Mouse (Mus musculus) limb, embryonic 12.5 days (tissue): Measurements from ENCODE around the gene Shh. TPM values are rescaled to one million over a fixed set of nuclear protein-coding genes. Genes with fewer than 3 reads are reported as not detected.

Source experiments
- ATAC-seq: fragments of 200-750 bp; cut with Nextera tagmentation; 2 replicates; pipeline ENCODE4 v1.8.0; 2017; ENCODE audit warnings: low read depth, moderate TSS enrichment; ENCODE audit not compliant: insufficient number of reproducible peaks, insufficient read depth, low FRiP score, low TSS enrichment
- H3K27ac ChIP-seq: fragments of 300-500 bp; sonication (generic); 2 replicates; pipeline ENCODE4 v1.5.1; 2016; ENCODE audit warnings: mild to moderate bottlenecking, moderate library complexity
- H3K27me3 ChIP-seq: fragments of 300-500 bp; sonication (generic); 2 replicates; pipeline ENCODE4 v1.6.1; 2016; ENCODE audit warnings: mild to moderate bottlenecking, moderate library complexity
- H3K36me3 ChIP-seq: fragments of 300-500 bp; sonication (generic); 2 replicates; pipeline ENCODE4 v1.6.1; 2016; ENCODE audit warnings: mild to moderate bottlenecking, moderate library complexity
- H3K4me1 ChIP-seq: fragments of 300-500 bp; sonication (generic); replicated peaks from 2 replicates; pipeline ENCODE4 v1.6.1; 2016
- H3K4me2 ChIP-seq: fragments of 300-500 bp; sonication (generic); 2 replicates; pipeline ENCODE4 v1.6.1; 2016; ENCODE audit warnings: mild to moderate bottlenecking, moderate library complexity
- H3K4me3 ChIP-seq: fragments of 300-500 bp; sonication (generic); replicated peaks from 2 replicates; pipeline ENCODE4 v1.5.1; 2016; ENCODE audit warnings: mild to moderate bottlenecking
- H3K9ac ChIP-seq: fragments of 300-500 bp; sonication (generic); replicated peaks from 2 replicates; pipeline ENCODE4 v1.6.1; 2016; ENCODE audit warnings: mild to moderate bottlenecking, moderate library complexity
- H3K9me3 ChIP-seq: fragments of 300-500 bp; sonication (generic); 2 replicates; pipeline ENCODE4 v1.6.1; 2016; ENCODE audit warnings: mild to moderate bottlenecking, moderate library complexity
- WGBS: fragments of 180-500 bp; shearing (Covaris S2); methylation state at CpG from one replicate; pipeline ENCODE4 v1.1.7; 2016; 5-methylcytosine and 5-hydroxymethylcytosine counted together
- polyA plus RNA-seq: library from polyadenylated mRNA; unstranded; fragments of >200 nt; fragmentation: Nextera tagmentation; extraction: Ambion mirVana; gene quantifications from 2 replicates; pipeline ENCODE4 v1.2.1, GENCODE M21; 2016

The Shh gene
- polyA plus RNA-seq, 1 experiment from 2014 or later: 0.08 TPM

DNA sequence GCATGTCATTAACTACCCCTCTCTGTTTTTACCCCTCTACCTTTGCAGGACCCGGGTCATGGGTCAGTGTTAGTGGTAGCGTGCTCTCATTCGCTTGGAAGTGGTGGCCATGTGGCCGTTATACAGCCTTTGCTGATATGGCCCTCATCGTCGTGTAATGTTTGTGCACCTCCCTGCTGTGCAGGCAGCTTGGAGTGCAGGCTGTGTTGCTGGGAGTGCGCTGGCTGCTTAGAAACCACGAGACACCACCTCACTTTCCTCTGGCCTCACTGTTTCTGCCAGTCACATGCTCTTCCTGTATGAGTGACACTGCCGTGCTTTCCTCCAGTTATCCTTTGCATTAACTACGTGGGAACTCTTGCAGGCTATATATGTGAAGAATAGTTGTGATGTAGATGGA lies 48.3 kb downstream of the Shh start:
- Histone ChIP-seq H3K9ac (no peak overlapping the region), H3K27me3 (no peaks in the 10 kb centered on the region), H3K4me1 (no peaks in the 10 kb centered on the region), H3K4me2 (no peak overlapping the region), H3K36me3 (peaks cover 66% of the 10 kb centered on the region), H3K27ac (no peak overlapping the region), H3K4me3 (no peak overlapping the region), H3K9me3 (no peaks in the 10 kb centered on the region)
- WGBS: 88% methylated on average over 10 of the region's 10 CpGs
- no peak for ATAC-seq

DNA sequence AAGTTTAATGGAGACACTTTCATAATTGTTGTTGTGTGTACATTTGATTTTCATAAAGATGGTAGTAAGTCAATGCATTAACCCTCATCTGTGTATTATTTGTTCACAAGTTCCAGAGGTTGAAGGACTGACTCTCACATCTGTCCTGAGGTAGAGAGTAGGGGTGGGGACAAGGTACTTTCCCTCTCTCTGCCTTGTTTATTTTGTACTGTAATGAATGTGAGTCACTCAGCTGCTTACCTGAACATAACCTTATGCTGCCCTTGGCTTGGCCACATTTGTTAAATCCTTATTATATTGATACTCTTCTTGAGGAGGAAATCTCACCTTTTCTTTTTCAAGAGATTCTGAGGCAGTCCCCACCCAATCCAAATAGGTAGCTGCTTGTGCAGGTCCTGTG lies 51.0 kb downstream of the Shh start:
- H3K36me3 ChIP-seq: peaks cover 94% of the 10 kb centered on the region

DNA sequence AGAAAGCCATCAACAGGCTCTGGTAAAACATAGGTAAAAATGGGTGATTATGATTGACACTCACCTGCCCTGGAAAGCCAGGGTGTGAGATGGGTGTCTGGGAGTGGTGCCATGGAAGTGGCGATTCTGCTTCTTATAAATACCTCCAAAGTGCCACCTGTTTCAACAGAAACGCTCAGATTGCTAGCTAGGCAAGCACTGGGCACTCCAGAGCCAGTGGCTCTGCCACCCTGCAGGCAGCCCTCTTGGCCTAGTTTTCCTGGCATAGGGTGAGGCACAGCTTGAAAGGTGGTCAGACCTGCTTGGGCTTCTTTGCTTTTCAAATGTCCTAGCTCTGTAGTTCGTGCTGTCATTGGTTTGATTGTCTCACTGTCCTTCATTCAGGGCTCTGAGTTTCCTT lies 53.0 kb downstream of the Shh start:
- H3K4me1 ChIP-seq: no peaks in the 10 kb centered on the region
- 95% methylated on average over 3 of the region's 3 CpGs for WGBS
- H3K4me2 ChIP-seq: no peak overlapping the region
- H3K9me3 ChIP-seq: no peaks in the 10 kb centered on the region
- no peaks in the 10 kb centered on the region for H3K27me3 ChIP-seq
- no peak for ATAC-seq
- H3K27ac ChIP-seq: no peak overlapping the region
- H3K9ac ChIP-seq: no peak overlapping the region
- H3K4me3 ChIP-seq: no peak overlapping the region
- peaks cover 97% of the 10 kb centered on the region for H3K36me3 ChIP-seq

More for the DNA sequence above, 51.0 kb downstream of the Shh start:
- Histone ChIP-seq H3K27me3 (no peaks in the 10 kb centered on the region), H3K9me3 (no peaks in the 10 kb centered on the region), H3K4me2 (no peak overlapping the region), H3K4me3 (no peak overlapping the region), H3K4me1 (no peaks in the 10 kb centered on the region), H3K27ac (no peak overlapping the region), H3K9ac (no peak overlapping the region)
- ATAC-seq: no peak

DNA sequence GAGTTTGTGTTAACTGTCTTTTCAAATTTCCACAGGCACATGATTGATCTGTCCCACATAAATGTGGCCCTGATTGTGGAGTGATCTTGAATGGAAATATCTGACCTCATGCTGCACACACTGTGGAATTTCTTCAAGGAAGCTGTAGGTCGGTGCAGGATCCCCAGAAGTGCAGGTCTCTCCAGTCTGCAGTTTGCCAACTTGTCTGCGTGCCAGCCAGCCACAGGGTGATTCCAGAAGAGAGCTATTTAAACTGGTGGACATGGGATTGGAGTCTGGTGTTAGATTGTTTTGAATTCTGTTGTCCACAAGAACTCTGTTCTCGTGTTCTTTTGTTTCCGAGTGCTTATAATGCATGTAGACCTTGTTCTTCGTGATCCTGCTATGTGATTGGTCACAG lies 53.5 kb downstream of the Shh start:
- no peak for ATAC-seq
- Histone ChIP-seq H3K9me3 (no peaks in the 10 kb centered on the region), H3K27ac (no peak overlapping the region), H3K4me3 (no peak overlapping the region), H3K9ac (no peak overlapping the region), H3K27me3 (no peaks in the 10 kb centered on the region), H3K36me3 (peaks cover 98% of the 10 kb centered on the region), H3K4me1 (no peaks in the 10 kb centered on the region), H3K4me2 (no peak overlapping the region)
- 93% methylated on average over 5 of the region's 5 CpGs for WGBS

DNA sequence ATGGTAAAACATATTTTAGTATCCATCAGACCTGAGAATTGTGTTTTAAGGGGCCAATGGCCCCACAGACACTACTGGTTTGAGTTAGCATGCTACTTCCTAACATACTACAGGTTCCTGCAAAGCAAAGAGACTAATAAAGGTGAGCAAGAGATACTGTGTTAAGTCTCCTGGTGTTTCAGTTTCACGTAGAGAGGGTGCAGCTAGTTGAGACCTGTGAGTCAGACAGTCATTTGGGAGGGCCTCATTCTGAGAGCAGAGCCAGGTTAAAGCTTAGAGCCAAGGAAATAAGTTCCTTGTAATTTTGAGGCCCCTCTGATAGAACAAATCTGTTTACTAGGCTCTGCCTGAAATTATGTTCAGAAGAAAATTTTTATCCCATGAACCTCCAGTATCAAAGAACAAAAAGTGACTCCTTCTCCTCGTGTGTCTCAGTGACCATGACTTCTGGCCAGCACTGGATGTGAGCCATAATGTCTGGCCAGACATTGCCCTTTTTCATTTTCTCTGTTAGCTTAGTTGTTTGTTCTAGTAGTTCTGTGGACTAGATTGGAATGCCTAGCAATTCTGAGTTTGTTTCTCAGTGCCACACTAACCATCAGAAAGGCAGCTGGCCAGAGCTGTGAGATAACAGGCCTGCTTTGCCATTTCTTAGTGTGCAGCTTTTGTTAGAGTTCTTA lies 54.9 kb downstream of the Shh start:
- Histone ChIP-seq H3K27me3 (no peaks in the 10 kb centered on the region), H3K9ac (no peak overlapping the region), H3K36me3 (peaks cover 94% of the 10 kb centered on the region), H3K27ac (no peak overlapping the region), H3K4me2 (no peak overlapping the region), H3K9me3 (no peaks in the 10 kb centered on the region), H3K4me3 (no peak overlapping the region), H3K4me1 (no peaks in the 10 kb centered on the region)
- WGBS: 87% methylated on average over 2 of the region's 2 CpGs
- ATAC-seq: no peak

Other genes with a start within 250 kb of the Shh start
- gene Cnpy1, start 221.4 kb downstream of the Shh start, polyA plus RNA-seq: 0.10 TPM in 1 of 2 replicates, not detected in the other
- gene Rbm33, start 150.1 kb downstream of the Shh start, polyA plus RNA-seq: 16.0 and 18.1 TPM in 2 replicates